Mouse (Mus musculus): Measurements from ENCODE around the gene Gdpd5. TPM values are rescaled to one million over a fixed set of nuclear protein-coding genes. Genes with fewer than 3 reads are reported as not detected.

Gene Gdpd5
- total and polyA plus RNA-seq, 2 experiments, result 0.28 to 1.7 TPM

DNA sequence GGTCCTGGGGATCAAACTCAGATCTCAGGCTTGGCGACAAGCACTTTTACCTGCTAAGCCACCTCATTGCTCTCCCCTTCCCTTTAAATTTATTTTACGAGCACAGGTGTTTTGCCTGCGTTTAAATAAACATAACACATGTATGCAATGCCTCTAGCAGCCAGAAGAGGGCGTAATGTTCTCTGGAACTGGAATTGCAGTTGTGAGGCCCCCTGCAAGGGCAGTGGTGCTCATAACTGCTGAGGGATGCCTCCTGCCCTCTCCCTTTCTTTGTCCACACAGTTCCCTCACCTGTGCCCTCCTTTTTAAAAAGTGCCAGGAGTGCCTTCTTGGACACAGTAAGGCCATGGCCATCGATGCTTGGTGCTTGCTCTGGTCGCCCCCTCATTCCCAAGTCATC is 62.8 kb downstream of the Gdpd5 start:
- H3K4me3 ChIP-seq (ENCODE audit: insufficient read depth, low read depth, low read length), result no peak overlapping the region
- no peaks in the 10 kb centered on the region for H3K79me2 ChIP-seq (ENCODE audit: control insufficient read depth, insufficient read depth, low read length)
- TF ChIP-seq POLR2A (IDR thresholded peaks at IDR 0.05; ENCODE audit: extremely low read depth, insufficient read depth, low read length) (no peak), CTCF (IDR thresholded peaks at IDR 0.05; ENCODE audit: low read depth, low read length) (peak; percentile 53)
- H3K36me3 ChIP-seq (ENCODE audit: control insufficient read depth, insufficient read depth, low read length), result no peaks in the 10 kb centered on the region
- no peak for DNase-seq (ENCODE audit: extremely low read depth, low read depth, low spot score)
- H3K9ac ChIP-seq (ENCODE audit: low read depth, low read length), result no peak overlapping the region
- 76% methylated on average over 6 of the region's 6 CpGs for WGBS
- H3K27me3 ChIP-seq (ENCODE audit: control insufficient read depth, insufficient read depth, low read length), result no peaks in the 10 kb centered on the region
- no peaks in the 10 kb centered on the region for H3K4me1 ChIP-seq (ENCODE audit: control insufficient read depth, insufficient read depth, low read length)
- H3K27ac ChIP-seq (replicated peaks; ENCODE audit: insufficient read depth, low read depth, low read length), result no peak overlapping the region

GRCm38 (mm10) chr7:99445833-99446232 is 64.6 kb downstream of the Gdpd5 start:
- H3K27me3 ChIP-seq (ENCODE audit: control insufficient read depth, insufficient read depth, low read length), result no peaks in the 10 kb centered on the region
- TF ChIP-seq CTCF (IDR thresholded peaks at IDR 0.05; ENCODE audit: low read depth, low read length), result peak; percentile 43
- no peak for TF ChIP-seq POLR2A (IDR thresholded peaks at IDR 0.05; ENCODE audit: extremely low read depth, insufficient read depth, low read length)
- no peak overlapping the region for H3K4me3 ChIP-seq (ENCODE audit: insufficient read depth, low read depth, low read length)
- no peaks in the 10 kb centered on the region for H3K36me3 ChIP-seq (ENCODE audit: control insufficient read depth, insufficient read depth, low read length)
- no peak overlapping the region for H3K9ac ChIP-seq (ENCODE audit: low read depth, low read length)
- WGBS, result 92% methylated on average over 2 of the region's 2 CpGs
- no peaks in the 10 kb centered on the region for H3K79me2 ChIP-seq (ENCODE audit: control insufficient read depth, insufficient read depth, low read length)
- no peak for DNase-seq (ENCODE audit: extremely low read depth, low read depth, low spot score)
- H3K4me1 ChIP-seq (ENCODE audit: control insufficient read depth, insufficient read depth, low read length), result no peaks in the 10 kb centered on the region
- no peak overlapping the region for H3K27ac ChIP-seq (replicated peaks; ENCODE audit: insufficient read depth, low read depth, low read length)

- 88% methylated on average over 5 of the region's 5 CpGs for WGBS
- no peaks in the 10 kb centered on the region for H3K79me2 ChIP-seq (ENCODE audit: control insufficient read depth, insufficient read depth, low read length)
- no peak for TF ChIP-seq POLR2A (IDR thresholded peaks at IDR 0.05; ENCODE audit: extremely low read depth, insufficient read depth, low read length)
- TF ChIP-seq CTCF (IDR thresholded peaks at IDR 0.05; ENCODE audit: low read depth, low read length), result no peak
- no peak overlapping the region for H3K27ac ChIP-seq (replicated peaks; ENCODE audit: insufficient read depth, low read depth, low read length)
- no peak overlapping the region for H3K4me3 ChIP-seq (ENCODE audit: insufficient read depth, low read depth, low read length)
- DNase-seq (ENCODE audit: extremely low read depth, low read depth, low spot score), result no peak
- no peaks in the 10 kb centered on the region for H3K4me1 ChIP-seq (ENCODE audit: control insufficient read depth, insufficient read depth, low read length)
- H3K27me3 ChIP-seq (ENCODE audit: control insufficient read depth, insufficient read depth, low read length), result no peaks in the 10 kb centered on the region
- no peaks in the 10 kb centered on the region for H3K36me3 ChIP-seq (ENCODE audit: control insufficient read depth, insufficient read depth, low read length)
- H3K9ac ChIP-seq (ENCODE audit: low read depth, low read length), result no peak overlapping the region
Measured at GRCm38 (mm10) chr7:99447323-99447722, 66.1 kb downstream of the Gdpd5 start.

DNA sequence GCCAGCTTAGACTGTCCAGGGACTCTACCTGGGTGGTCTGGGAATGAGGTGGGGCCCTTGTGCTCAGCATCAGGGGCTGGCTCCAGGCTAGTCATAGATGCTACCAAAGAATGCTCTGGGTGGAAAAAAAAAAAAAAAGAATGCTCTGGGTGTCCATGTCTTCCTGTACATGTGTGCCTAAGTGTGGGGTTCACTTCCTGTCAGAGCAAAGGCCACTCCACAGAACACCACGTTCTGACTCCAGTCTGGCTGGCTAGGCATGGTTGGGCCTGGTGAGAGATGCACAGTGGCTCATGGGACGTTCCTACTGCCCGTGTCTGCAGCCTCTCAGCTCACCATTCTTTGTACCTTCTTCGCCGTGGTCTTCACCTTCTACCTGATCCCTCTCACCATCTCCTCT is 67.4 kb downstream of the Gdpd5 start:
- no peak for DNase-seq (ENCODE audit: extremely low read depth, low read depth, low spot score)
- Histone ChIP-seq H3K4me1 (ENCODE audit: control insufficient read depth, insufficient read depth, low read length) (no peaks in the 10 kb centered on the region), H3K4me3 (ENCODE audit: insufficient read depth, low read depth, low read length) (no peak overlapping the region), H3K27ac (replicated peaks; ENCODE audit: insufficient read depth, low read depth, low read length) (no peak overlapping the region), H3K27me3 (ENCODE audit: control insufficient read depth, insufficient read depth, low read length) (no peaks in the 10 kb centered on the region), H3K36me3 (ENCODE audit: control insufficient read depth, insufficient read depth, low read length) (no peaks in the 10 kb centered on the region), H3K9ac (ENCODE audit: low read depth, low read length) (no peak overlapping the region), H3K79me2 (ENCODE audit: control insufficient read depth, insufficient read depth, low read length) (no peaks in the 10 kb centered on the region)
- TF ChIP-seq CTCF (IDR thresholded peaks at IDR 0.05; ENCODE audit: low read depth, low read length) (no peak), POLR2A (IDR thresholded peaks at IDR 0.05; ENCODE audit: extremely low read depth, insufficient read depth, low read length) (no peak)
- WGBS, result 74% methylated on average over 5 of the region's 5 CpGs

GRCm38 (mm10) chr7:99449063-99449462 is 67.8 kb downstream of the Gdpd5 start:
- 74% methylated on average over 8 of the region's 8 CpGs for whole genome bisulfite sequencing
- Histone ChIP-seq H3K9ac (ENCODE audit: low read depth, low read length) (no peak overlapping the region), H3K27ac (replicated peaks; ENCODE audit: insufficient read depth, low read depth, low read length) (no peak overlapping the region), H3K36me3 (ENCODE audit: control insufficient read depth, insufficient read depth, low read length) (no peaks in the 10 kb centered on the region), H3K27me3 (ENCODE audit: control insufficient read depth, insufficient read depth, low read length) (no peaks in the 10 kb centered on the region), H3K4me3 (ENCODE audit: insufficient read depth, low read depth, low read length) (no peak overlapping the region), H3K4me1 (ENCODE audit: control insufficient read depth, insufficient read depth, low read length) (no peaks in the 10 kb centered on the region), H3K79me2 (ENCODE audit: control insufficient read depth, insufficient read depth, low read length) (no peaks in the 10 kb centered on the region)
- no peak for DNase-seq (ENCODE audit: extremely low read depth, low read depth, low spot score)
- TF ChIP-seq POLR2A (IDR thresholded peaks at IDR 0.05; ENCODE audit: extremely low read depth, insufficient read depth, low read length) (no peak), CTCF (IDR thresholded peaks at IDR 0.05; ENCODE audit: low read depth, low read length) (no peak)

DNA sequence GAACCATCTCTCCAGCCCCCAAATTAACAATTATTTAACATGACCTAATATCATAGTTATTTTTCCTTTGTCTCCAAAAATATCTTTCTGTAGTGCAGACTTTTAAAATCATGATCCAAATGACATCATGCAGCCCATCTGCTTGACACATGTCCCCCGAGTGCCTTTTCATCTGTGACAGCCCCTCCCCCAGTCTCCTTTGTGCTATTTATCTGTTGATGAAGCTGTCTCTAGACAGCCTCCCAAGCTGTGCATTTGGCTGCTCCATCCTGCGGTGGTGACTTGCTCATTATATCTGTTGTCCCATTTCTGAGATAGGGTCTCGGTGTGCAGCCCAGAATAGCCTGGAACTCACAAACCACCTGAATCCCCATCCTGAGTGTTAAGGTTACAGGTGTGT is 68.5 kb downstream of the Gdpd5 start:
- no peaks in the 10 kb centered on the region for H3K27me3 ChIP-seq (ENCODE audit: control insufficient read depth, insufficient read depth, low read length)
- no peaks in the 10 kb centered on the region for H3K4me1 ChIP-seq (ENCODE audit: control insufficient read depth, insufficient read depth, low read length)
- no peak overlapping the region for H3K4me3 ChIP-seq (ENCODE audit: insufficient read depth, low read depth, low read length)
- H3K27ac ChIP-seq (replicated peaks; ENCODE audit: insufficient read depth, low read depth, low read length), result no peak overlapping the region
- no peaks in the 10 kb centered on the region for H3K36me3 ChIP-seq (ENCODE audit: control insufficient read depth, insufficient read depth, low read length)
- DNase-seq (ENCODE audit: extremely low read depth, low read depth, low spot score), result no peak
- H3K9ac ChIP-seq (ENCODE audit: low read depth, low read length), result no peak overlapping the region
- TF ChIP-seq POLR2A (IDR thresholded peaks at IDR 0.05; ENCODE audit: extremely low read depth, insufficient read depth, low read length) (no peak), CTCF (IDR thresholded peaks at IDR 0.05; ENCODE audit: low read depth, low read length) (no peak)
- no peaks in the 10 kb centered on the region for H3K79me2 ChIP-seq (ENCODE audit: control insufficient read depth, insufficient read depth, low read length)
- 74% methylated on average over 3 of the region's 3 CpGs for WGBS
